Comparison of ENCODE assay signal across 1 mouse cellular context in the genomic region with DNA sequence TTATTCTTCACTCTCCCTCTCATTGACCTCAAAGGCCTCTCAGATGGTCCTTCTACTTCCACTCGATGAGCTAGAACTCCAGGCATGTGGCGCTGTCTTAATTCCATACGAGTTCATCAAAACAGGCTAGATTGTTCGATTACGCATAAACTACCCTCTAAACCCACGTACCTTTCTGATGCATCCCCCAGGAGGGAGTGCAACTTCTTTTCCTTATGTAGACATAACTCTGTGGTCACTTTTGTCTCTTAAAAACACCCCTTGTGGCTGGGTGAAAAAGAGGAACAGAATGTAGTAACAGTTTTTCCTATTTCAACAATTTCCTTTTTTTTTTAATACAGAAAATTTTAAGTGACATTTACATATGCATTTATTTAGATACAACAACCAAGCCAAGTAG.
A peak's percentile ranks its signal among the peaks of the same experiment; 100 is the strongest.
TF ChIP-seq lines count a peak whose summit lies in the region.

No protein-coding gene starts in this region.

TF ChIP-seq in MEL, 35 proteins besides CTCF, POLR2A, EP300 and RAD21 (continued from another document):
- TF ChIP-seq SMC3 (IDR thresholded peaks at IDR 0.05; ENCODE audit: low read depth, low read length) (no peak), MXI1 (IDR thresholded peaks at IDR 0.05; ENCODE audit: low read depth, low read length) (no peak), MAZ (IDR thresholded peaks at IDR 0.05; ENCODE audit: low read depth, low read length) (no peak), BHLHE40 (IDR thresholded peaks at IDR 0.05; ENCODE audit: borderline replicate concordance, low read depth, low read length) (no peak), ETS1 (IDR thresholded peaks at IDR 0.05; ENCODE audit: low read depth, low read length) (peak; percentile 37; the same call in 1 of the 2 replicates), HCFC1 (IDR thresholded peaks at IDR 0.05; ENCODE audit: low read depth, low read length) (no peak), POLR2AphosphoS5 (IDR thresholded peaks at IDR 0.05; ENCODE audit: borderline replicate concordance, low read depth, low read length) (no peak), TAL1 (IDR thresholded peaks at IDR 0.05; ENCODE audit: low read length) (0 out of 2 replicates have a peak, but pooled peaks have one; percentile 24), POLR2AphosphoS2 (IDR thresholded peaks at IDR 0.05; ENCODE audit: low read length) (no peak)
TF ChIP-seq in MEL: peak in this region for 5.
